Mouse (Mus musculus) naive thymus-derived CD4-positive, alpha-beta T cell, adult 2 months (primary cell): Measurements from ENCODE around the gene Scn3a.

Experiments used
- DNase-seq: peaks from one replicate; pipeline ENCODE4 v3.0.0-alpha.2; 2011; ENCODE audit warnings: low read depth

Gene Scn3a

DNA sequence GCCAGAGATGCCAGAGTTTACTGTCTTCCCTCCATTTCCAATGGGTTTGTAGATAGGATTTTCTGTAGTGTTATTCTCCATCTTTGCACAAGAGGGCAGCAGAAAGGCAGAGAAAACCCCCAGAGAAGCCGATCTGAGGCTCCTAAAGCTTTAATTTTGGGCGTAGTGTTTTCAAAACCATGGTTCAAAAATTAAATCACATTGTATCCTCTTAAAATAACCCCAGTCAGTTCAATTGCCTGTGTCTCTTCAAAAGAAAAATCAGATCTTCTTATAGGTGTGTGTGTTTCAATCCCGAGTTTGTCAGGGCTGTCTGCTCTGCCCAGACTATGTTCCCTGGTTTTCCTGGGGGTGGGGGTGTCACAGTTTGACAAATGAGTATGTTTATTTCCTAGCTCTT is 153.7 kb downstream of the Scn3a start:
- peak; percentile 49 for DNase-seq
